Mouse (Mus musculus): ENCODE measurements around the gene Gm10964.
"Not testable (repeated sequence)": the region's sequence is repeated elsewhere in the genome, so short reads cannot be mapped to it uniquely, and the experiment has no call there.

Gene Gm10964

GRCm38 (mm10) chr3:103773508-103773907 lies 34.3 kb downstream of the Gm10964 start:
- ATAC-seq (ENCODE audit: insufficient number of reproducible peaks, low FRiP score, low TSS enrichment), result no peak

DNA sequence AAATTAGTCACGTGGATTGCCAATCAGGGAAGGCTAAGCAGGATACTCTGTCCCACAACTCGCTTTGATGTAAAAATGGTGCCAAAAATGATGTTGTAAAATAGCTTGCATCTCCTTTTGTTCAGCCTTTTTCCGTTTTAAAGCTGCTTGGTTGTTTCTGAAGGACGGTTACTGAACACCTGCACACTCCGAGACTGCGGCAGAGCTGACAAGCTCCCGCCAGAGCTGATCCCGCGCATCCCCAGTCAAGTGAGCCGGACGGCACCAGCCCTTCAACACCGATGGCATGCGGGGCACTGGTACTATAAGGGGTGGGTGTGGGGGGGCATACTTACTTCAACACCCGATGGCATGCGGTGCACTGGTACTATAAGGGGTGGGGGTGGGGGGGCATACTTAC lies 34.8 kb downstream of the Gm10964 start:
- ATAC-seq (ENCODE audit: insufficient number of reproducible peaks, low FRiP score, low TSS enrichment), result no peak

DNA sequence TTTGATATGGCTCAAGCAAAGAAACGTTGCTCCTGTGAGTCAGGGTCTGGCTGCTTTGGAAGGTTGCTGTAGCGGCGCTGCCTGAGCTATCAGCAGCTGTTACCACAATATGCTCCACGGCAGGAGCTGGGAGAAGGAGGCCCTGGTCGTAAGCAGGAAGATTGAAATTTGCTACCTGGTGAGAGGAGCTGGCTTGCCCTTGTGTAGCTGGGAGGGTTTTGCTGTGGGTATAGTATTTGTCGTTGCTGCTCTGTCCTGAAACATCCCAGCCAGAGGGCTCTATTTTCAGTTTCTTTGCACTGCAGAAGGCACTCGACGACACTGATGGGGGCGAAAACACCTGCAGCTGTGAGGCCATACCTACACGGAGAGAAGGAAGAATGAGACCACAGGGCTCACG lies 38.8 kb downstream of the Gm10964 start:
- peak; percentile 69; the same call in 1 of the 2 replicates for ATAC-seq (ENCODE audit: insufficient number of reproducible peaks, low FRiP score, low TSS enrichment)

- ATAC-seq (ENCODE audit: insufficient number of reproducible peaks, low FRiP score, low TSS enrichment), result no peak
Observed at GRCm38 (mm10) chr3:103778660-103779059, 39.5 kb downstream of the Gm10964 start.

GRCm38 (mm10) chr3:103779183-103779582 lies 40.0 kb downstream of the Gm10964 start:
- ATAC-seq (ENCODE audit: insufficient number of reproducible peaks, low FRiP score, low TSS enrichment), result no peak

- ATAC-seq (ENCODE audit: insufficient number of reproducible peaks, low FRiP score, low TSS enrichment), result no peak
Observed at GRCm38 (mm10) chr3:103780271-103780670, 41.1 kb downstream of the Gm10964 start.

DNA sequence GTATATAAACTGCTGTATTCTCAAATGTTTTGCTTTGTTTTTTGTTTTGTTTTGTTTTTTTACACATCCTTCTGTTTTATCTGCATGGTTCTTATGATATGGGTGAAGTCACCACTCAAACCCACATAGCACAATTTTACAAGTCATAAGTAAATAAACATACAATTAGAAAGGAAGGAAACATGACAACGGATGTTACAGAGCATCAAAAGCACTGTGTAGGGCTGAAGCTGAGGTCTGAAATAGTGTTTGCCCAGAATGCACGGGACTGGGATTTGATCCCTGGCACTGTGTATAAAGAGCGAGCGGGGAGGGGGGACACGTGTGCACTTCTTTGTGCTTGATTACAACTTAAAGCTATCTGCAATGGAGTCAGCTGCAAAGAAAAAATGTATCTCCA lies 41.6 kb downstream of the Gm10964 start:
- no peak for ATAC-seq (ENCODE audit: insufficient number of reproducible peaks, low FRiP score, low TSS enrichment)

DNA sequence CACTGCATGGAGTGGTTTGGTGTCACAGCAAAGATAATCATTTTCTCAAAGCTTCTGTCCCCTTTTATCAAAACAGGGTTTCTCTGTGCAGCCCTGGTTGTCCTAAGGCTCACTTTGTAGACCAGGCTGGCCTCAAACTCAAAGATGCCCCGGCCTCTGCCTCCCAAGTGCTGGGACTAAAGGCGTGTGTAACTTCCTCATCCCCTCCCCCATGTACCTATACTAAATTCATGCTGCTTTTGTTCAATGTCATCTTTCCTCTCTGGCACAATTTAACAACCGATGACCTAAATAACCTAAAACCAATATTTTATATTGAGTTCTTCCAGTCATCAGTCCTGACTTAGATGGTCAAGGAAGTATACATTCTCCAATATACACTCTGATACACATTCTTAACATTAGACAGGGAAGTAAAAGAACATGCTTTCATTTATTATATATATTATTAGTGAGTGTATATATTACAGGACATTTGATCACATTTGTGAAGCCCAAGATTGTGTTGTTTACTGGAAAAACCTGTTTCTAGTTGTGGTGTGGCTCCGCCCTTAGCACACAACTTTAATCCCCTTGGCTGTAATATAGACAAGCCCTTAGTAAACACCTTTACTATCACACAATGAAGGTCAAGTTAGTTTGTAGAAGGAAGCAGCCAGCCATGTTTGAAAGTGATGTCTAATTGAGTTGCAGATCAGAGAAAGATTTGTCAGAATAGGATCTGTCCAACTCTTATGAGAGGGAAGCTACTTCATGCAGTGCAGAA lies 43.9 kb downstream of the Gm10964 start:
- ATAC-seq (ENCODE audit: insufficient number of reproducible peaks, low FRiP score, low TSS enrichment), result no peak

- ATAC-seq (ENCODE audit: insufficient number of reproducible peaks, low FRiP score, low TSS enrichment), result no peak
Observed at GRCm38 (mm10) chr3:103787225-103787624, 48.1 kb downstream of the Gm10964 start.

GRCm38 (mm10) chr3:103789096-103789495 lies 49.9 kb downstream of the Gm10964 start:
- ATAC-seq (ENCODE audit: insufficient number of reproducible peaks, low FRiP score, low TSS enrichment), result no peak

DNA sequence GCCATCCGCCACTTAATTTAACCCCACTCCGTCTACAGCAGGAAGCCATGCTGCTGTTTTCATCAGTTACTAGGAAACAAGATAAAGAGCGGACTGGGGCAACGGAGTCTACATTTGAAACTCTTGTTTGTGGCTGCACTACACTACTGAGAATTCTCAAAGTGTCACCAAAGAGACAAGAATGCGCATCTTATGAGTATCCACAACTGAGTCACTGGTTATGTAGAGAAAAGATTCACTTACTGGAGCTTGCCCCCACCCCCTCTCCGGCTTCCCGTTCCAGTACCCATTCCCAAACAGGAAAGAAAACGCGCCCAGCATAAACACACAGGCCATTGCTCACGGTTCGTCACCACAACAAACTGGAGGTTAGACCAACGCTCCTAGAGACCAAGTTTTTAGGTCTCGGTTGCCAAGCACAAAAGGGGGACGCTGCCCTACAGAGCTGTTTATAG lies 50.8 kb downstream of the Gm10964 start:
- no peak for ATAC-seq (ENCODE audit: insufficient number of reproducible peaks, low FRiP score, low TSS enrichment)

GRCm38 (mm10) chr3:103790346-103791145 lies 51.4 kb downstream of the Gm10964 start:
- ATAC-seq (ENCODE audit: insufficient number of reproducible peaks, low FRiP score, low TSS enrichment), result peak; percentile 42

- ATAC-seq (ENCODE audit: insufficient number of reproducible peaks, low FRiP score, low TSS enrichment), result peak; percentile 96
Observed at GRCm38 (mm10) chr3:103791230-103792110, 52.3 kb downstream of the Gm10964 start, which contains the start of gene Hipk1. Gene Hipk1, minus strand, starts transcription at chr3:103791563.

- ATAC-seq (ENCODE audit: insufficient number of reproducible peaks, low FRiP score, low TSS enrichment), result not testable (repeated sequence)
Observed at GRCm38 (mm10) chr3:103792111-103792406, 52.9 kb downstream of the Gm10964 start.

DNA sequence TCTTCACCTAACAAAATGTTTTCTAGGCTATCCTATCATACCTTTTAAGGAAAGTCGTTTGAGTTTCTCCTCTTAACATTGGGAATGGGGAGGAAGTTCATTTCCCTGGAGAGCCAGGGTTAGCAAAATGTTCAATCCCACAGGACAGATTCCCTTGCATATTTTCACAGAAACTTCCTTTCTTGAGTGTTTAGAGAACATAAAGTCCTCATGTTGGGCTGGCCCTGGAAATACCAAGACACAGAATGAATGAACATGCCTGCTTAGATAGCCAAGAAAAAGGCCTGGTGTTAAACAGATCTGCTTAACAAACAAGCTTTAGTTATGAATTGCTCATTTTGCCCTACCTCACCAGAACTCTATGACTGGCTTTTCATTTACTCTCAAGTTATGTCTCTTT lies 53.4 kb downstream of the Gm10964 start:
- ATAC-seq (ENCODE audit: insufficient number of reproducible peaks, low FRiP score, low TSS enrichment), result no peak

All from cerebellum, adult (tissue).